Mouse (Mus musculus) liver, postnatal 0 days (tissue): Measurements from ENCODE around the gene Map7. TPM values are rescaled to one million over a fixed set of nuclear protein-coding genes. Genes with fewer than 3 reads are reported as not detected.
A peak's percentile ranks its signal among the peaks of the same experiment; 100 is the strongest.

Experiments
- ATAC-seq: fragments of 200-750 bp; cut with Nextera tagmentation; 2 replicates; pipeline ENCODE4 v1.8.0; 2017; ENCODE audit warnings: mild to moderate bottlenecking, moderate library complexity
- DNase-seq: peaks from one replicate; pipeline ENCODE4 v3.0.0-alpha.2; 2016
- H3K27ac ChIP-seq: fragments of 300-500 bp; sonication (generic); 2 replicates; pipeline ENCODE4 v1.5.1; 2014; ENCODE audit warnings: antibody characterized with exemption, moderate library complexity, mild to moderate bottlenecking, low read depth
- H3K27me3 ChIP-seq: fragments of 300-500 bp; sonication (generic); 2 replicates; pipeline ENCODE4 v1.6.1; 2014; ENCODE audit warnings: low read length, control low read depth, mixed read lengths; ENCODE audit not compliant: insufficient read depth
- H3K36me3 ChIP-seq: fragments of 300-500 bp; sonication (generic); replicated peaks from 2 replicates; pipeline ENCODE4 v1.6.1; 2014; ENCODE audit warnings: mild to moderate bottlenecking, control low read depth, low read length, moderate library complexity, mixed read lengths; ENCODE audit not compliant: insufficient read depth
- H3K4me1 ChIP-seq: fragments of 300-500 bp; sonication (generic); 2 replicates; pipeline ENCODE4 v1.6.1; 2014; ENCODE audit warnings: antibody characterized with exemption, mild to moderate bottlenecking, control low read depth; ENCODE audit not compliant: insufficient read depth
- H3K4me2 ChIP-seq: fragments of 300-500 bp; sonication (generic); 2 replicates; pipeline ENCODE4 v1.6.1; 2014; ENCODE audit warnings: low read depth, mild to moderate bottlenecking, low read length, moderate library complexity, mixed read lengths
- H3K4me3 ChIP-seq: fragments of 300-500 bp; sonication (generic); 2 replicates; pipeline ENCODE4 v1.5.1; 2014; ENCODE audit warnings: low read depth, low read length
- H3K9ac ChIP-seq: fragments of 300-500 bp; sonication (generic); replicated peaks from 2 replicates; pipeline ENCODE4 v1.6.1; 2014; ENCODE audit warnings: mild to moderate bottlenecking, moderate library complexity
- H3K9me3 ChIP-seq: fragments of 300-500 bp; sonication (generic); 2 replicates; pipeline ENCODE4 v1.6.1; 2016; ENCODE audit warnings: mild to moderate bottlenecking, control low read depth, low read length, mixed read lengths
- CTCF ChIP-seq: sonication (generic); IDR thresholded peaks from 2 replicates; pipeline ENCODE4 v1.5.1; 2016; ENCODE audit warnings: antibody characterized with exemption, low read depth
- EP300 ChIP-seq: IDR thresholded peaks from 2 replicates; pipeline ENCODE4 v1.6.1; 2016; ENCODE audit warnings: antibody characterized with exemption, low read depth, mild to moderate bottlenecking
- WGBS: fragments of 180-500 bp; shearing (Covaris S2); extraction: QIAGEN DNeasy Blood & Tissue Kit; methylation state at CpG from one replicate; pipeline ENCODE4 v1.1.7; 2014; ENCODE audit not compliant: insufficient replicate concordance; 5-methylcytosine and 5-hydroxymethylcytosine counted together
- microRNA-seq: library from miRNA; unstranded; fragments of <30 nt; microRNA quantifications from one replicate; pipeline ENCODE4, GENCODE M21; 2016
- polyA plus RNA-seq: library from polyadenylated mRNA; unstranded; fragments of >200 nt; fragmentation: Nextera tagmentation; extraction: Ambion mirVana; gene quantifications from 2 replicates; pipeline ENCODE4 v1.2.1, GENCODE M21; 2015

The Map7 gene
- polyA plus RNA-seq, 1 experiment from 2014 or later = 6.8 TPM

DNA sequence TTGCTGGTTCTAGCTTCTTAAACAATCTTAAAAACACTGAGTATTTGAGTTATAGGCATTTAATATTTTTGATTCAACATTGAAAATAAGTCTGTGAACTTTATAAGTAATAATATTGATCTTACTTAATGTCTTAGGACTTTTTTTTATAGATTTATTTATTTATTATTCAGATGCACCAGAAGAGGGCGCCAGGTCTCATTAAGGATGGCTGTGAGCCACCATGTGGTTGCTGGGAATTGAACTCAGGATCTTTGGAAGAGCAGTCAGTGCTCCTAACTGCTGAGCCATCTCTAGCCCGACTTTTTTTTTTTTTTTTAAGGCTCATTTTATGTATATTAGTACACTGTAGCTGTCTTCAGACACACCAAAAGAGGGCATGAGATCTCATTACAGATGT, 166.5 kb downstream of the Map7 start:
- DNase-seq = no peak

DNA sequence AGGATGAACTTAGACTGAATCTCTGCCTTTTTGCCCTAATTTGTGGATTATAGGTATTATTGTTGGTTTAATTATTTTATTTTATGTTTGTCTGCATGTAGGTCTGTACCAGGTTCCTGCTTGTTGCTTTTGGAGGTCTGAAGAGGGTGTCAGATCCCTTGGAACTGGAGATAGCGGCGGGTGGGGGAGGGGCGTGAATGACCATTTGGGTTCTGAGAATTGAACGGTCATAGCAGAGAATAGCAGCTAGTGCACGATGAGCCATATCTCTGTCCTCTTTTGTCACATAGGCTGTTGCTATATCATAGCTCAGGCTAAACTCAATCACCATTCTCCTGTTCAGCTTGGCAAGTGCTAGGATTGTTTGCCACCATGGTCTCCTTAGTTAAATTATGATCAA, 169.2 kb downstream of the Map7 start:
- H3K9ac ChIP-seq = no peak overlapping the region
- DNase-seq (no peak), ATAC-seq (no peak)
- H3K9me3 ChIP-seq = no peaks in the 10 kb centered on the region
- H3K27me3 ChIP-seq = no peaks in the 10 kb centered on the region
- no peak overlapping the region for H3K4me3 ChIP-seq
- H3K4me1 ChIP-seq = peaks cover 9% of the 10 kb centered on the region
- WGBS = 62% methylated on average over 5 of the region's 5 CpGs
- no peak for TF ChIP-seq EP300
- TF ChIP-seq CTCF = no peak
- no peak overlapping the region for H3K4me2 ChIP-seq
- no peak overlapping the region for H3K27ac ChIP-seq
- H3K36me3 ChIP-seq = peaks cover 33% of the 10 kb centered on the region

More for the DNA sequence above, 166.5 kb downstream of the Map7 start:
- no peak for ATAC-seq
- peaks cover 19% of the 10 kb centered on the region for H3K4me1 ChIP-seq
- no peak for TF ChIP-seq EP300
- TF ChIP-seq CTCF = peak; percentile 51
- H3K27ac ChIP-seq = no peak overlapping the region
- H3K9me3 ChIP-seq = no peaks in the 10 kb centered on the region
- H3K9ac ChIP-seq = no peak overlapping the region
- peaks cover 17% of the 10 kb centered on the region for H3K36me3 ChIP-seq
- peak overlapping the region; percentile 78; the same call in 1 of the 2 replicates for H3K4me3 ChIP-seq
- H3K27me3 ChIP-seq = no peaks in the 10 kb centered on the region
- WGBS = 41% methylated on average over 2 of the region's 2 CpGs
- H3K4me2 ChIP-seq = peak overlapping the region; percentile 73

GRCm38 (mm10) chr10:20326226-20326625, 178.0 kb downstream of the Map7 start:
- H3K4me1 ChIP-seq = no peaks in the 10 kb centered on the region
- no peak for ATAC-seq
- no peak for DNase-seq
- H3K9ac ChIP-seq = no peak overlapping the region
- H3K36me3 ChIP-seq = peaks cover 81% of the 10 kb centered on the region
- H3K27ac ChIP-seq = no peak overlapping the region
- no peaks in the 10 kb centered on the region for H3K27me3 ChIP-seq
- no peak overlapping the region for H3K4me3 ChIP-seq
- H3K4me2 ChIP-seq = no peak overlapping the region
- TF ChIP-seq EP300 (no peak), CTCF (no peak)
- no peaks in the 10 kb centered on the region for H3K9me3 ChIP-seq

Small RNA genes within 50 kb of the gene (microRNA-seq; reads per million reads assigned to microRNA genes)
- not detected for gene Mir6413

Other genes with a start within 250 kb of the Map7 start
- gene Pex7, start 240.8 kb upstream of the Map7 start, polyA plus RNA-seq = 51.4 and 58.5 TPM in 2 replicates
- gene Map3k5, start 214.0 kb upstream of the Map7 start, polyA plus RNA-seq = 1.1 and 1.4 TPM in 2 replicates
- 27.0 and 33.8 TPM in 2 replicates for gene Bclaf1, start 164.0 kb downstream of the Map7 start, polyA plus RNA-seq
- gene Mtfr2, start 199.3 kb downstream of the Map7 start, polyA plus RNA-seq = 1.3 and 1.5 TPM in 2 replicates